Mouse (Mus musculus): ENCODE results near the gene Gm3952.

The Gm3952 gene

GRCm38 (mm10) chr8:128798594-128798993 is at the start of gene Gm3952:
TSS of gene Gm3952 (minus strand) at chr8:128798694.
- no peak for DNase-seq (ENCODE audit: low read depth, low spot score)

GRCm38 (mm10) chr8:128843749-128844148 is 45.3 kb upstream of the Gm3952 start:
- no peak for DNase-seq (ENCODE audit: low read depth, low spot score)

GRCm38 (mm10) chr8:128812521-128812920 is 14.0 kb upstream of the Gm3952 start:
- DNase-seq (ENCODE audit: low read depth, low spot score): no peak

- no peak for DNase-seq (ENCODE audit: low read depth, low spot score)
These were observed 62.8 kb downstream of the Gm3952 start for GRCm38 (mm10) chr8:128735692-128736091.

GRCm38 (mm10) chr8:128734118-128734517 is 64.4 kb downstream of the Gm3952 start:
- DNase-seq (ENCODE audit: low read depth, low spot score): no peak

GRCm38 (mm10) chr8:128732254-128732653 is 66.2 kb downstream of the Gm3952 start:
- no peak for DNase-seq (ENCODE audit: low read depth, low spot score)

- no peak for DNase-seq (ENCODE audit: low read depth, low spot score)
These were observed 71.3 kb downstream of the Gm3952 start for GRCm38 (mm10) chr8:128727213-128727612.

- no peak for DNase-seq (ENCODE audit: low read depth, low spot score)
These were observed 73.7 kb downstream of the Gm3952 start for GRCm38 (mm10) chr8:128724819-128725218.

GRCm38 (mm10) chr8:128716184-128716583 is 82.3 kb downstream of the Gm3952 start:
- no peak for DNase-seq (ENCODE audit: low read depth, low spot score)

GRCm38 (mm10) chr8:128709261-128709660 is 89.2 kb downstream of the Gm3952 start:
- peak; percentile 58 for DNase-seq (ENCODE audit: low read depth, low spot score)

GRCm38 (mm10) chr8:128704836-128705235 is 93.7 kb downstream of the Gm3952 start:
- DNase-seq (ENCODE audit: low read depth, low spot score): no peak

GRCm38 (mm10) chr8:128704376-128704775 is 94.1 kb downstream of the Gm3952 start:
- DNase-seq (ENCODE audit: low read depth, low spot score): no peak

- DNase-seq (ENCODE audit: low read depth, low spot score): no peak
These were observed 100.5 kb downstream of the Gm3952 start for GRCm38 (mm10) chr8:128697945-128698344.

GRCm38 (mm10) chr8:128696701-128697397 is 101.6 kb downstream of the Gm3952 start:
- DNase-seq (ENCODE audit: low read depth, low spot score): no peak
